Mouse (Mus musculus) bone marrow, adult 2 months (tissue): ENCODE results near the gene Bnip1.

ENCODE experiments used
- CTCF ChIP-seq: fragments of 200-500 bp; IDR thresholded peaks from 2 replicates; pipeline ENCODE4 v1.5.1; 2011; ENCODE audit warnings: low read length, control low read depth; ENCODE audit not compliant: control insufficient read depth, insufficient read depth
- POLR2A ChIP-seq: fragments of 200-500 bp; IDR thresholded peaks from 2 replicates; pipeline ENCODE4 v1.6.1; 2011; ENCODE audit warnings: low read depth, mild to moderate bottlenecking, control low read depth, low read length, borderline replicate concordance; ENCODE audit not compliant: control insufficient read depth

- TF ChIP-seq CTCF: no peak
- no peak for TF ChIP-seq POLR2A
These were observed 2.3 kb upstream of the Bnip1 start for GRCm38 (mm10) chr17:26778430-26779100.
